Mouse (Mus musculus) embryonic facial prominence, embryonic 12.5 days (tissue): ENCODE measurements around the gene Cfap74. TPM values are rescaled to one million over a fixed set of nuclear protein-coding genes. Genes with fewer than 3 reads are reported as not detected.

Source experiments
- ATAC-seq: fragments of 200-750 bp; cut with Nextera tagmentation; 2 replicates; pipeline ENCODE4 v1.8.0; 2017; ENCODE audit not compliant: insufficient number of reproducible peaks, insufficient read depth, low FRiP score, low TSS enrichment
- H3K27ac ChIP-seq: fragments of 300-500 bp; sonication (generic); 2 replicates; pipeline ENCODE4 v1.5.1; 2016; ENCODE audit warnings: mild to moderate bottlenecking
- H3K27me3 ChIP-seq: fragments of 300-500 bp; sonication (generic); 2 replicates; pipeline ENCODE4 v1.6.1; 2016; ENCODE audit warnings: mild to moderate bottlenecking, moderate library complexity
- H3K36me3 ChIP-seq: fragments of 300-500 bp; sonication (generic); 2 replicates; pipeline ENCODE4 v1.6.1; 2016; ENCODE audit warnings: mild to moderate bottlenecking
- H3K4me1 ChIP-seq: fragments of 300-500 bp; sonication (generic); 2 replicates; pipeline ENCODE4 v1.6.1; 2016
- H3K4me2 ChIP-seq: fragments of 300-500 bp; sonication (generic); replicated peaks from 2 replicates; pipeline ENCODE4 v1.6.1; 2016; ENCODE audit warnings: mild to moderate bottlenecking, moderate library complexity
- H3K4me3 ChIP-seq: fragments of 300-500 bp; sonication (generic); 2 replicates; pipeline ENCODE4 v1.5.1; 2016; ENCODE audit warnings: mild to moderate bottlenecking
- H3K9ac ChIP-seq: fragments of 300-500 bp; sonication (generic); 2 replicates; pipeline ENCODE4 v1.6.1; 2016; ENCODE audit warnings: mild to moderate bottlenecking, moderate library complexity
- H3K9me3 ChIP-seq: fragments of 300-500 bp; sonication (generic); 2 replicates; pipeline ENCODE4 v1.6.1; 2016; ENCODE audit warnings: mild to moderate bottlenecking, moderate library complexity
- WGBS: fragments of 180-500 bp; shearing (Covaris S2); methylation state at CpG from one replicate; pipeline ENCODE4 v1.1.7; 2016; 5-methylcytosine and 5-hydroxymethylcytosine counted together
- polyA plus RNA-seq: library from polyadenylated mRNA; unstranded; fragments of >200 nt; fragmentation: Nextera tagmentation; extraction: Ambion mirVana; gene quantifications from 2 replicates; pipeline ENCODE4 v1.2.1, GENCODE M21; 2016

Cfap74 gene
- polyA plus RNA-seq, 1 experiment from 2014 or later = 4.9 TPM

DNA sequence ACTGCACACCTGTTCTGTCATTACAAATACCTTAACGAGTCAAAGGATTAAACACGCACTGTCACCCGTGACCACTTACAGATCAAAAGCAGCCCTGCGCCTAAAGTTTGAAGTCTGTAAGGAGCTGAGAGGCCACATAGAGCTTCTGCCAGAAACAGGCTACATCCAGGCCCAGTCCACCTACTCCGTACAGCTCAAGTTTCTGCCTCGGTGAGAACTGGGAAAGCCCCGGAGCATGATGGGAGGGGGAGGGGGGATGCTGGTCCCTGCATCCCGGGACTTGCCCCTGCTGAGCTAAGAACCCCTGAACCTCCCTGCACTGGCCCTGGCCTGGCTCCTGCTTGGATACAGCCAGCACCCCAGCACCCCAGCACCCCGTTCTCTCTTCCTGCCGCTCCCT lies 42.6 kb downstream of the Cfap74 start:
- Histone ChIP-seq H3K4me2 (no peak overlapping the region), H3K4me3 (no peak overlapping the region), H3K27me3 (no peaks in the 10 kb centered on the region), H3K9ac (no peak overlapping the region), H3K9me3 (no peaks in the 10 kb centered on the region), H3K36me3 (no peaks in the 10 kb centered on the region), H3K4me1 (no peaks in the 10 kb centered on the region), H3K27ac (no peak overlapping the region)
- peak; percentile 56; the same call in 1 of the 2 replicates for ATAC-seq
- 34% methylated on average over 10 of the region's 10 CpGs for WGBS

DNA sequence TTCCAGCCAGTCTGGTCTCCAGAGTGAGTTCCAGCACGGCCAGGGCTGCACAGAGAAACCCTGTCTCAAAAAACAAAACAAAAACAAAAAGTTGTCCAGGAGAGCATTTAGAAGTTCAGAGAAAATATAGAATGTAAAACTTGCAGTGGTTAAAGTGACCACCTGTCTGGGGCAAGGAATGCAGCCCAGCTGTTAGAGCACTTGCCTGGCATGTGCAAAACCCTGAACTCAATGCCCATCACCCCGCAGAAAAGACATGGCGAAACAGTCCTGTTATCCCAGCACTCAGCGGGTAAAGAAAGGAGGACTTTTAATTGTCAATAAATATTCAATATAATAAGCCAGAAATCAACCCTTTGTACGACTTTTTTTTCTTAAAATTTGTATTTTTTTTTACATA lies 49.6 kb downstream of the Cfap74 start:
- no peak overlapping the region for H3K4me3 ChIP-seq
- H3K4me1 ChIP-seq = no peaks in the 10 kb centered on the region
- no peak overlapping the region for H3K27ac ChIP-seq
- H3K27me3 ChIP-seq = 0 out of 2 replicates have a peak, but pooled peaks cover 4% of the 10 kb centered on the region
- WGBS = 78% methylated on average over 5 of the region's 5 CpGs
- no peak overlapping the region for H3K9ac ChIP-seq
- H3K36me3 ChIP-seq = no peaks in the 10 kb centered on the region
- no peak overlapping the region for H3K4me2 ChIP-seq
- no peak for ATAC-seq
- H3K9me3 ChIP-seq = no peaks in the 10 kb centered on the region

- H3K27ac ChIP-seq = no peak overlapping the region
- WGBS = 83% methylated on average over 13 of the region's 13 CpGs
- no peak overlapping the region for H3K9ac ChIP-seq
- 0 out of 2 replicates have a peak, but pooled peaks cover 8% of the 10 kb centered on the region for H3K27me3 ChIP-seq
- H3K4me3 ChIP-seq = no peak overlapping the region
- H3K4me1 ChIP-seq = no peaks in the 10 kb centered on the region
- no peaks in the 10 kb centered on the region for H3K9me3 ChIP-seq
- H3K36me3 ChIP-seq = no peaks in the 10 kb centered on the region
- no peak for ATAC-seq
- no peak overlapping the region for H3K4me2 ChIP-seq
Measured at GRCm38 (mm10) chr4:155463050-155463449, 54.1 kb downstream of the Cfap74 start.

- Histone ChIP-seq H3K9me3 (no peaks in the 10 kb centered on the region), H3K9ac (no peak overlapping the region), H3K4me1 (no peaks in the 10 kb centered on the region), H3K27me3 (0 out of 2 replicates have a peak, but pooled peaks cover 8% of the 10 kb centered on the region), H3K4me3 (no peak overlapping the region), H3K4me2 (no peak overlapping the region), H3K27ac (no peak overlapping the region), H3K36me3 (no peaks in the 10 kb centered on the region)
- WGBS = 85% methylated on average over 6 of the region's 6 CpGs
- ATAC-seq = no peak
Measured at GRCm38 (mm10) chr4:155463611-155464010, 54.6 kb downstream of the Cfap74 start.

- H3K27me3 ChIP-seq = peaks cover 10% of the 10 kb centered on the region
- no peaks in the 10 kb centered on the region for H3K9me3 ChIP-seq
- no peak overlapping the region for H3K4me2 ChIP-seq
- H3K4me3 ChIP-seq = no peak overlapping the region
- WGBS = 87% methylated on average over 4 of the region's 4 CpGs
- no peak overlapping the region for H3K9ac ChIP-seq
- no peak overlapping the region for H3K27ac ChIP-seq
- peaks cover 4% of the 10 kb centered on the region; the same call in 1 of the 2 replicates for H3K4me1 ChIP-seq
- no peaks in the 10 kb centered on the region for H3K36me3 ChIP-seq
- ATAC-seq = no peak
Measured at GRCm38 (mm10) chr4:155464061-155464460, 55.1 kb downstream of the Cfap74 start.

DNA sequence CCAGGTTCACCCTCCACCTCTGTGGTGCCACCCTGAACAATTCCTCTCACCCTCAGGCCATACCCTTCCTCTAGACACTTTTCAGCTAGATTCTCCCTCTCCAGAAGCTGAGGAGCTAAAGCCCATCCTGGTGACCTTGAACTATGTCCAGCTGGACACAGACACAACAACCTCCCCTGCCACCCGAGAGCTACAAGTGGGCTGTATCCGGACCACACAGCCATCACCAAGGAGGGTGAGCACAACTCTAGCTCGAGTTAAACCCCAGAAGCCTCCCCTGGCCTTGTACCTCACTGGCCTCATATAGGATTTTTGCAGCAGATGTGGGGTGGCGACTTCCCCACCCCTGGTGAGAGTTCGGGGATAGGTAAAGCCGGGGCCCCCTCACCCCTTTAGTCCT lies 56.6 kb downstream of the Cfap74 start:
- H3K9me3 ChIP-seq = no peaks in the 10 kb centered on the region
- no peak overlapping the region for H3K9ac ChIP-seq
- WGBS = 76% methylated on average over 6 of the region's 6 CpGs

DNA sequence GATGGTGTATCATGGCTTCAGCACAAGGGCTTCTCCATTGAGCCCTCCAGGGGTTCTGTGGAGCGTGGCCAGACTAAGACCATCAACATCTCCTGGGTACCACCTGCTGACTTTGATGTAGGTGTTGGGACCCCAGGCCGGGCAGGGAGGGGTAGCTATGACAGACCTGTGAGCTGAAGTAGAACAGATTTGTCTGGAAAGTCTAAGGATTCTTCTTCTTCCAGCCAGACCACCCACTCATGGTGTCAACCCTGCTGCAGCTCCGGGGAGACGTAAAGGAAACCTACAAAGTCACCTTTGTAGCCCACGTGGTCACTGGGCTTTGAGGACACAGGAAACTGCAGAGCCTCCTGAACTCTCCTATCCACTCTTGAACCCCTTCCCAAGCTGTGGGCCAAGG lies 57.1 kb downstream of the Cfap74 start:
- Histone ChIP-seq H3K4me3 (no peak overlapping the region), H3K27me3 (peaks cover 22% of the 10 kb centered on the region), H3K9ac (no peak overlapping the region), H3K27ac (no peak overlapping the region), H3K4me1 (peaks cover 7% of the 10 kb centered on the region; the same call in 1 of the 2 replicates), H3K4me2 (no peak overlapping the region), H3K9me3 (no peaks in the 10 kb centered on the region), H3K36me3 (no peaks in the 10 kb centered on the region)
- ATAC-seq = no peak
- WGBS = 85% methylated on average over 5 of the region's 5 CpGs

More for the DNA sequence above, 56.6 kb downstream of the Cfap74 start:
- Histone ChIP-seq H3K27me3 (peaks cover 22% of the 10 kb centered on the region), H3K4me2 (no peak overlapping the region), H3K4me3 (no peak overlapping the region), H3K27ac (no peak overlapping the region), H3K4me1 (peaks cover 7% of the 10 kb centered on the region; the same call in 1 of the 2 replicates), H3K36me3 (no peaks in the 10 kb centered on the region)
- ATAC-seq = no peak

DNA sequence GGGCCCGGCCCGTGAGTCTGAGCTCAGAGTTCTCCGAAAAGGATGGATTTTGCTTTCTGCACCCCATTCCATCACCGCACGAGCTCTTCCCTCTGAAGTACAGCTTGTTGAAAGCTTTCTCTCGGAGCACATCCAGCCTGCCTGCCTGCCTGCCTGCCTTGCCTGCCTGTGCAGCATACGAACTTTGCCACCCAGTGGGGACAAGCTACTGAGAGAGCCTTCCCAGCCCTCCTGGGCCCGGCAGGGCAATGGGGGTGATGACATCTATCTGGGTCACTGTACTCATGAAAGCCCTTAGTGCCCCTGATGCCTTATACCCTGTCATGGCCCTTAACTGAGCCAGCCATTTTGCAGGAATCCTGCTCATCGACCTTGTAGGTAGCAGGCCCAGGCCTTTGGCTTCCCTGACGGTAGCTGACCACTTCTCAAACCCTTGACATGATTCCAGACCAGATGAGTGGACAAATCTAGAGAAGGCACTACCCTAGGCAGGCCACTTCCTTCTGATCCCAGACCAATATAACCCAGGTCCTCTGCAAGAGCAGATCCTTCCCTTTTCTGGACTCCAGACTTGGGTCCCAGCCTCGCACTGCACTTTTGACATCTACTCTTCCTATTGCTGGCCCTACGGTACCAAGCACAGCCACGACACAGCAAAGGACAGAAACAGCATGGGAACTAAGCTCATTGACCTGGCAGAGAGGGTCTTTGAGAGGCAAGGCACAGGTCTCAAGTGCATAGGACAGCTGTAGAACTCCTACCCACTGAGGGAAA lies 58.4 kb downstream of the Cfap74 start:
- no peak overlapping the region for H3K4me2 ChIP-seq
- no peak overlapping the region for H3K9ac ChIP-seq
- H3K9me3 ChIP-seq = no peaks in the 10 kb centered on the region
- H3K4me1 ChIP-seq = peaks cover 7% of the 10 kb centered on the region; the same call in 1 of the 2 replicates
- no peaks in the 10 kb centered on the region for H3K36me3 ChIP-seq
- no peak overlapping the region for H3K27ac ChIP-seq
- no peak for ATAC-seq
- 79% methylated on average over 13 of the region's 13 CpGs for WGBS
- H3K27me3 ChIP-seq = peaks cover 21% of the 10 kb centered on the region
- no peak overlapping the region for H3K4me3 ChIP-seq

DNA sequence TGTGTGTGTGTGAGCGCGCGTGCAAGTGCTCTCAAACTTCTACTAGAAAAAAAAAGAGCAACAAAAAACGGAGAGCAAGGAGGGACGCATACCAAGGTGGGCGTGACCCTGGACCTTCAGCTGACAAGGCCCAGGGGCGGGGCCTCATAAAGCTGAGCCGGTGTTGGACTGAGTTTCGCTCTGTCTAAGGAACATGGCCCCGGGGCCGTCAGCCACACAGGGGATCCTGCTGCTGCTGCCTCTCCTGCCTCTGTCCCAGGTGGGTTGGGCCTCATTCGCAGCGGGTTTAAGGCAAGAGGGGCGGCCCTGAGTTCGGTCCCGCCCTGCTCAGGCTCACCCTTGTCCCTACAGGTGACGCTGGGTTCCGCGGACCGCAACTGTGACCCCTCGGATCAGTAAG lies 60.0 kb downstream of the Cfap74 start, which contains the start of gene Tmem52:
Tmem52 (plus strand) TSS at position 163 of the 400 bp plus-strand sequence.
- H3K9ac ChIP-seq = 0 out of 2 replicates have a peak within 1 kb of the TSS, but pooled peaks have one; percentile 21
- peaks cover 10% of the 10 kb centered on the region for H3K4me1 ChIP-seq
- H3K4me3 ChIP-seq = peak within 1 kb of the TSS; percentile 13
- H3K4me2 ChIP-seq = peak within 1 kb of the TSS; percentile 46
- H3K27ac ChIP-seq = no peak within 1 kb of the TSS
- no peaks in the 10 kb centered on the region for H3K36me3 ChIP-seq
- ATAC-seq = 0 out of 2 replicates have a peak, but pooled peaks have one; percentile 7
- WGBS = 13% methylated on average over 21 of the region's 21 CpGs
- H3K9me3 ChIP-seq = no peaks in the 10 kb centered on the region
- H3K27me3 ChIP-seq = peaks cover 18% of the 10 kb centered on the region

DNA sequence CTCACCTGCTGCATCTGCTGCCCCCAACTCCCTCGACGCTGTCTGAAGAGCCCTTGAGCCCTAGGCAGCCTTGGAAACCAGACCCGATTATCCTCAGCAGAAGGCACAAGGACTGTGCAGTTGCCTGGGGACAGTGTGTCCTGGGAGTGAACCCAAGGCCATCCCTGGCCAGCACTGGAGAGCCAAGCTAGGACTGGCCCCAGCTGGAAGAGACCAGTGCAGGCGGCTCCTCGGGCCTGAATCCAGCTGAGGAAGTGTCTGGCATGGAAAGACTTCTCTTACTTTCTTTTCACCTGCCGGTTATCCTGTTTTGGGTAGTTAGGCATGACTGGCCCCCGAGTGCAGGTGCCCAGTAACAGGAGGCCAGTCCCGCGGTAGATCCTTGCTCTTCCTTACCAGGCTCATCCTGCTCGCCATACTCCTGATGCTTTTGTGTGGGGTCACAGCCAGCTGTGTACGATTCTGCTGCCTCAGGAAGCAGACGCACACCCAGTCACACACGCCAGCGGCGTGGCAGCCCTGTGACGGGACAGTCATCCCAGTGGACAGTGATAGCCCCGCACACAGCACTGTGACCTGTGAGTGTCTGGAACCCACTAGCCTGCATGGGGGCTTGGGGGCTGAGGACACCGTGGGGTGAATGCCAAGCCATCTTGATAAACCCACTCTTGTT lies 60.7 kb downstream of the Cfap74 start:
- H3K4me1 ChIP-seq = peaks cover 10% of the 10 kb centered on the region
- no peak overlapping the region for H3K27ac ChIP-seq
- H3K36me3 ChIP-seq = no peaks in the 10 kb centered on the region
- H3K27me3 ChIP-seq = peaks cover 15% of the 10 kb centered on the region
- 77% methylated on average over 18 of the region's 18 CpGs for WGBS
- no peaks in the 10 kb centered on the region for H3K9me3 ChIP-seq
- H3K4me2 ChIP-seq = no peak overlapping the region
- no peak overlapping the region for H3K9ac ChIP-seq
- no peak for ATAC-seq
- H3K4me3 ChIP-seq = no peak overlapping the region

DNA sequence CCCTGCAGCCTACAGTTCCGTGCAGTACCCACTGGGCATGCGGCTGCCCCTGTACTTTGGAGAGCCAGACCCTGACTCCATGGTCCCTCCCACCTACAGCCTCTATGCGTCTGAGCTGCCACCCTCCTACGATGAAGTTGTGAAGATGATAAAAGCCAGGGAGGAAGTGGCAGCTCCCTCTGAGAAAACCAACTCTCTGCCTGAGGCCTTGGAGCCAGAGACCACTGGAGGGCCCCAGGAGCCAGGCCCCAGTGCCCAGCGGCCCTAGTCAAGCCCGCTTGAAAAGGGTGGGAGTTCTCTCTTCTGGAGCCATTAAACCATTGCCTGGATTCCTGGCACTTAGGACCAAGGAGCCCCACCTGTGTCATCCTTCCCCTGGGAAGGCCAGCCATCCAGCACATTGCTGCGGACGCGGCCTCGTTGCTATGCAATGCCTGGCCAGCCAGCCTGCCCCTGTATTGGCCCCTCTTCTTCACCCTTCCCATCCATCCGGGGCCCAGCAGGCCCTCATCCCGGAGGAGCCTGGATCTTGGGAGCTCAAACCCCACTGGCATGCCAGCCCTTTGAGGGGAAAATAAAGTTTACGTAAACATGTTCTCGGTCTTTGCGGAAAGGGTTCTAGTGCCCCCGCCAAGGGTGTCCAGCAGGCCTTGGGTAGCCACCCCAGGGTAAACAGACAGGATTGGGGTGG lies 61.4 kb downstream of the Cfap74 start:
- no peaks in the 10 kb centered on the region for H3K9me3 ChIP-seq
- peaks cover 10% of the 10 kb centered on the region for H3K4me1 ChIP-seq
- H3K27me3 ChIP-seq = peaks cover 13% of the 10 kb centered on the region
- WGBS = 84% methylated on average over 16 of the region's 16 CpGs
- no peaks in the 10 kb centered on the region for H3K36me3 ChIP-seq
- H3K4me3 ChIP-seq = no peak overlapping the region
- H3K4me2 ChIP-seq = no peak overlapping the region
- ATAC-seq = no peak
- no peak overlapping the region for H3K27ac ChIP-seq
- no peak overlapping the region for H3K9ac ChIP-seq
